Mouse (Mus musculus): Measurements from ENCODE around the gene Adgrv1.
"Not testable (repeated sequence)": the region's sequence is repeated elsewhere in the genome, so short reads cannot be mapped to it uniquely, and the experiment has no call there.

Gene Adgrv1

DNA sequence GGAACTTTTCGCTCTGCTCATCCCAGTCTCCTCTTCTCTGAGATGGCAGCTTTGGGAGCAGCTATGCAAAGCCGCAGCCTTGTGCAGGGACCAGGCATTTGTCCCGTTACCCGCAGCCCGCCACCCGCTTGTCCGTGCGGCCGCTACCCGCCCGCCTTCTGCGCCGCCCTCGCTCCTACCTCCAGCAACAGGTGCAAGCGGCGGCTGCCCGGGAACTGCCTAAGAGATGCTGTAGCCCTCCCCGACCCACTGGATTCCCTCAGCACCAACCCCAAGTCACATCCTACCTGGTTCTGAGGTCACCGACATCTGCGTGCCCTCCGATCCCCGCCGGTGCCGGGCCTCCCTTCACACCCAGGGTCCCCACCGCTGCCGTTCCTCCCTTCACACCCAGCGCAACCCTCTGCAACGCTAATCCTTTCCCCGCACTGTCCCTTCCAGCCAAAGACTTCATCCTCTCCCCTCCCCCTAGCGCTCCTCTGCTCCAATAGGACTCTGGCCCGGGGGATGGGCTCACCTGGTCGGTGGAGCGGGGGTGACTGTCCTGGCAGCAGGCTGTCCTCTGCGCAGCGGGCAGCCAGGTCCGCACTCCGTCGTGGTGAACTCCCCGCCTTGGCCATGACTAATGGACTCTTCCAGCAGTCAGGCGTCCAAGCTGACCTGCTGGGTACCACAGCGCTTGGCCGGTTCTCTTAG, at the start of gene Adgrv1:
Gene Adgrv1, minus strand, starts transcription at position 435 of the 696 bp plus-strand sequence.
- peak; percentile 87 for DNase-seq (ENCODE audit: inconsistent age in 2 of 2, low spot score in 1 of 2)

DNA sequence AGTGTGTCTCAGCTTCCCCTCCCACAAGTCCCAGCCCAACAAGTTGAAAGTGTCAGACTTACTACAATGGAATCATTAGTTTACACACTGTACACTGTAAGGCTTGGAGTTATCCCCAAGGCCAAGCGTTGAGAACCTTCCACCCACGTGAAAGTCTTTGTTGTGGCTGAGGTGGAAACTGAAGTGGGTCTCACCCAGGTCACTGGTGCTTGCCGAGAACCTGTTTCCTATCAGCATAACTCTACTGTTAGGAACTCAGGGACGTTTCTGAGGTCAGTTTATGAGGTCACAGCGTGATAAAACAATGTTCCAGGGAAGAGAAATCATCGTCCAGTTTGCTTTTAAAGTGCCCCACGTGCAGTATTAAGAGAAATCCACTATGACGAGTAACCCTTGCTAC, 42.4 kb upstream of the Adgrv1 start:
- DNase-seq (ENCODE audit: inconsistent age in 2 of 2, low spot score in 1 of 2), result peak in 1 of 2 experiments; percentile 69

DNA sequence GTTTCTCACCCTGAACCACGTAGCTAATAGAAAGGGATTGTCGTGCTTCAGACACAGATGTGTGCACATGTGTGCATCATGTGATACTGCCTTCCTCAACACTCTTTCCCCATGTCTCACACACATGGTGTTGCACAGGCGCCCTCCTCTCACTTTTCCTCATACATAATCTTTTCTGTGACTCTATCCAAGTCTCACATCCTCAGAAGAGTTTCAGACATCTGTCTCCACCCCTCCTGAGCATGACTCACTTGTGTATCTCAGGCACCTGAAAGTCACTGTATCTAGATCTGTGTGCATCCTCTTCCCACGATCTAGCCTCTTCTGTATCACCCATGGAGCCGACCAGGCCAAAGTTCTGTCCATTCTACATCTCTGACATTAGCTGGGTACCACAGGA, 34.8 kb upstream of the Adgrv1 start:
- no peak for DNase-seq (ENCODE audit: inconsistent age in 2 of 2, low spot score in 1 of 2)

DNA sequence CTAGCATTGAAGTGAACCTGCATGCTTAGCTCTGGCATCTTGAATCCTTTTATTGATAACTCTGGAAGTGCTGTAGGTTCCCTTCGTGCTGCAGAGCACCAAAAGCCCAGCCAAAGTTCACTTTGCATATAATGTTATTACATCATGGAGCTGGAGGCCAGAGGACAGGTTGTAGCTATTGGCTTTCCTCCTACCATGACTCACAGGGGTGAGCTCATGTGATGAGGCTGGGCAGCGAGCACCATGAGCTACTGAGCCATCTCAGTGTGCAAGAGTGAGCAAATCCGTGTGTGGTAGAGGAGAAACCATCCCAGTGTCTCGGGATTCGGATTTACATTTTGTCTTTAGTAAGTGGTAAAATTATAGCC, 31.4 kb upstream of the Adgrv1 start:
- DNase-seq (ENCODE audit: inconsistent age in 2 of 2, low spot score in 1 of 2), result peak; percentile 64 to 73

DNA sequence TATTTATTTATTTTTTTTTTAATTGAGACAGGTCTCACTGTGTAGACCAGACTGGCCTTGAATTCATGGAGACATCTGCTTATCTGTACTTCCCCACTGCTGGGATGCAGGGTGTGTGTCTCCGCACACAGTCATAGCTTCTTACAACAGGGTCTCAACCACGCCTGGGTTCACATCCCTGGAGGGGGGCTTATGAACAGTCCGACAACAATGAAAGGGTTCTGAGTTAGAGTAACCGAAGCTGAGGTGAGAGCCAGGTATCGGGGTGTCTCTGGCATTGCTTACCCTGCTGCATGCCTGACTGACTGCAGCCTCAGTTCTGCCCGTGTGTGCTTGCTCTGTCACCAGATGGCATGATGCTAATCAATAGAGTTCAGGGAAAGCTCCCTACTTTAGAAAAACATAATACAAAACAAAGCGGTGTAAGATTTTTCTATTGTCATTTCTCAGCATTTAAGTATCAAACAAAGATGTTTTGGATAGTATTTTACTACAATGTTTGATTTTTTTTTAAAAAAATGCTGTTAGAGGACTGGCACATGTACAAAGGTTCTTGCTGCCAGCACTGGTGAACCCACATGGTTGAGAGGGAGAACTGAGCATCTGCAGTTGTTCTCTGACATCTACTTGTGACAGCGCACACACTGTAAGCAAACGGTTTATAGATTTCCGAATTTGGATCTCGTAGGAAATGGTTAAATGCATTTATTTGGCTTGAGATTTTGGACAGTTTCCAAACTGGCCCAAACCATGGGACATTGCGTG, 30.8 kb upstream of the Adgrv1 start:
- DNase-seq (ENCODE audit: inconsistent age in 2 of 2, low spot score in 1 of 2), result no peak

DNA sequence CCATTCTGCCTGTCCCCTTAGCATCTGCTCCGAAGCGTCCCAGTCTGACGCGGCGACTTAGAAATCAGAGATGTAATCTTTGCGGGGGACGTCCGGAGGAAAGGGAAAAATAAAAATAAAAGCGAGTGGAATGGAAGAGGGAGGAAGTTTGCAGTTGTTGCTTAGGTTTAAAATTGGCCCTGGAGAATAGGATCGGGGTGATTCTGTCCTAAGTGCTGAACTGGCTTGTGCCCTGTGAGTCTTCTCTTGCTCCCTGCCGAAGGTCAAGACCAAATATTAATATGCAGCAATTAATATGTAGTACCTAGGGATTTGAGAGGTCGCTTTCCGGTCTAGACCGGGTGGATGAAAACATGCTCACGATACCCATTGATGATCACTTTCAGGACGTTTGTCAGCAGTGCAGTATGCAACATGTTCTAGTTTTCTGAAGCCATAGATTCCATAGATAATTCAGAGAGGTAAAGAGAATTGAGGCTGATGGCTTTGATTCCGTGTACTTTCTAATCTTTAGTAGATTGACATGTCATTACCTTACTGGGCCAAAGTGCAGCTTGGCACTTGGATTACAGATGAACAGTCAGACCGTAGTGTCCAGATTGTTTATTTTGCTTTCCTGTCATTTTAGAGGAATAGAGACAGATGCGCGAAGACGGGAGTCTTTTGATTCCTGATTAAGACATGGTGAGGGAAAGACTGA, 25.2 kb upstream of the Adgrv1 start:
- DNase-seq (ENCODE audit: inconsistent age in 2 of 2, low spot score in 1 of 2), result no peak

DNA sequence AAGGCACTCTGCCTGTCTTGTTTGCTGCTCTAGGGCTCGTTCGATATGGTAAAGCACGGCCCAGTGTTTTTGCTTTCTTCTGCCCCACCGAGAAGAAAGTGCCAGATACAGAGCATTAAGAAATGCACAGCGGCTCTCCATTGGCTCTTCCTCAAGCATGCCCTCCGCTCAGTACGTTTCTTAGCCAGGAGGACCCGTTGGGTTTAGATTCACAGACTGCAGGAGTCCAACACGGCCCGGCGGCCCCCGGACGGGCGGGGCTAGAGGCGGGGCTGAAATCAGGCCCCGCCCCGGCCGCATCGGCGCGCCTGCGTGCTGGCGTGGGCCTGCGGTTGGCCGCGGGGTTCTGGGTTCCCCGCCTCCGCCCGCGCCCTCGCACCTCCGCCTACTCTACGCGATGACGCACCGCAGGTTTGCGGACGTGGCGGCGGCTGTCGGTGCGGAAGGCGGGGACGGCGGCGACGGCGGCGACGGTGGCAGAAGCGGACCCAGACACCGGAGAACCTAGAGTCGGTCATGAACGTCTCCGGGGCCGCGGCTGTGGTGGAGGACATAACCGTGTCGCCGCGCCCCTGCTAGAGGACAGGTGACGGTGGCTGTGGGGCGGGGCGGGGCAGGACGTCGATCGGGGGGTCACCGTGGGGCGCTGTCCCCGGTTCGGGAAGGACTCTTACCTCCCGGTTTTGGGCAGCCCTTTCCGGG, 24.5 kb upstream of the Adgrv1 start, which contains the start of gene Lysmd3:
Gene Lysmd3, plus strand, starts transcription at position 313 of the 702 bp plus-strand sequence.
- peak; percentile 94 to 98 for DNase-seq (ENCODE audit: inconsistent age in 2 of 2, low spot score in 1 of 2)

DNA sequence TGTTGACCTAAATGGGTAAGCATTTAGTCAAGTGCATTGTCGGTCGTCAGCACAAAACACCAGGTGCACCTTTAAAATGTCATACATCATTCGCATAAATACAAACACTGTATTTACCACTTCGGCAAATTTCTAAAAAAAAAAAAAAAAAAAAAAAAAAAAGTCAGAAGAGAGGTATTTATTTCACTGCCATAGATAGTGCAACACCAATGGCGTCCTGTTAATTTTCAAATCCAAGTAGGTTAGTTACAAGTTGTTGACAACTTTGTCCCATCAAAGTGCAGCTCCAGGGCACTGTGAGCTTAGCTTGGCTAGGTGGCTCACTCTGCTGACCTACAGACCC, 24.0 kb upstream of the Adgrv1 start:
- DNase-seq (ENCODE audit: inconsistent age in 2 of 2, low spot score in 1 of 2), result no peak

DNA sequence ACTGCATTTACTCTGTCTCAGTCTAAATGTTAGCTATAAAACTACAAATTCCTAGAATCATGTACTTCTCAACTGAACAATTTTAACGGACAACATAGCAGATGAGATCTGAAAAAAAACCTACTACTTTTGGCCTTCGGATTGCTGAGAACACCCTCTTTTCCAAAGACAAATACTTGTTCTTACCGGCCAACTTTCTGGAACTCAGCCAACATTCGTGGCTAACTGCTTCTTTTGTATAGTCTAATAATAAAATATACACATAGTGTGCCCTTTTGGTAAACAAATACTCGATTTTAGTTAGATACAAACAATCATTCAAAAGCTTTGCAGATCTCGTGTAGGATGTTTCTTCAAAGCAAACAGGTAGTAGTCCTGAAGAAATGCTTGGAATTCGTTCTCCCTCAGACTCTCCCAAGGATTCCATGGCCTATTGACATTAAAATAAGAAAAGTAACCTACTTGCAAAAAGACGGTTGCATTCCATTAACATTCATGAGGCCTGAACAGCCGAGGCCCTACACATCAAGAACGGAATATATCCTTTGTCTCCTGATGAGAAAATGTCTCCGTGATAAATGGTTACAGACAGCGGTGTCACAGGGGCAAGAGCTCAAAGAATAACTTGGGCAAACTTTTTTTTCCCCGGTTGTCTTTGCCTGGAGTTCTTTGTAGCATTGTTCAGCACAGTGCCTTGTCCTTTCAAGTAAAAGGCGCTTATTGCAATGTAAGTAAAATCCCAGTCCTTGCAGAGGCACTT, 23.3 kb upstream of the Adgrv1 start:
- DNase-seq (ENCODE audit: inconsistent age in 2 of 2, low spot score in 1 of 2), result peak in 1 of 2 experiments; percentile 67

DNA sequence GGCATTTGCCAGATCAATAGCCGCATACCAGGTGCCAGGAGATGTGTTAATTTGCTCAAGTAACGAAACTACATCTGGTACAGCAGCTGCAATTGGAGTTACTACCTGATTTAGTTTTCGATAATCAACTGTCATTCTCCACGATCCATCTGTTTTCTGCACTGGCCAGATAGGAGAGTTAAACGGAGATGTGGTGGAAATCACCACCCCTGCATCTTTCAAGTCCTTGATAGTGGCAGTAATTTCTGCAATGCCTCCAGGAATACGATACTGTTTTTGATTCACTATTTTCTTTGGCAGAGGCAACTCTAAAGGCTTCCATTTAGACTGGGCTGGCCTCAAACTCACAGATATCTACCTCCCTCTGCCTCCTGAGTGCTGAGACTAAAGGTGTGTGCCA, 17.4 kb upstream of the Adgrv1 start:
- not testable (repeated sequence) for DNase-seq (ENCODE audit: inconsistent age in 2 of 2, low spot score in 1 of 2)

DNA sequence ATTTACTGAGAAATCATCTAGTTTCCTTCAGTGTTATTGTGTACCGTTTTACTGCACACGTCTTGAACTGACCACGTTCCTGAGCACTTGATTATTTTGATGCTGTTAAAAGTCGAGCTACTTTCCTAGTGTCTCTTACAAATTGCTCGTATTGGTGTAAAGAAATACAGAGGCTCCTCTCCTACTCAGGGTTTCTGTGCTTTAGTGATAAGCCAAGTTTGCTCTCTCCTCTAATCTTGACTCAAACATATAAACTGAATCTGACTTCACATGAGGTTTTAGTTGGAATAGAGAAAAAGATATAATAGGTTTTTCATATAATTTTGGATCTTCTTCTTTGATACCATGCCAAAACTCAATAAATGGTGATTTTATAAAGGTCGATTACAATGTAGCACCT, 13.4 kb upstream of the Adgrv1 start:
- DNase-seq (ENCODE audit: inconsistent age in 2 of 2, low spot score in 1 of 2), result no peak

DNA sequence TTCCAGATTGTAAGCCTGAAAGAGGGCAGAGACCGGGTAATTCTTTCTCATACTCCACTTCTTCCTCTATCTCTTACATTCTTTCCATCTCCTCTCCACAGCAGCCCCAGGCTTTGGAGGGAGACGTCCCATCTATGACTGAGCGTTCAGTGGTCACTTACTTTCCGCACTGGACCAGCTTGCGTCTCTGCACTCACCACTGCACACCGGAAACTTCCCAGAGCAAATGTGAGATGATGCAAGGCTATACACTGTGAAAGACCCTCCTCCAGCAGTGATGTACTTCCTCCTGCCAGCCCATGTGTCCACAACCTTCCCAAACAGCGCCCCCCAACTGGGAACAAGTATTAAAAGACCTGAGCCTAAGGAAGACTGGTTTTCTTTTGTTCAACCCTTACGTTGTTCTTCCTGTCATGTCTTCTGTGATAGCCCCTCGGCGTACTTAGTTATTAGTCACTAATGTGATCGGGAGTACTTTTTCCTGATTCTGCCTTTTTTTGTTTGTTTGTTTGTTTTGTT, 11.2 kb upstream of the Adgrv1 start:
- DNase-seq (ENCODE audit: inconsistent age in 2 of 2, low spot score in 1 of 2), result no peak

DNA sequence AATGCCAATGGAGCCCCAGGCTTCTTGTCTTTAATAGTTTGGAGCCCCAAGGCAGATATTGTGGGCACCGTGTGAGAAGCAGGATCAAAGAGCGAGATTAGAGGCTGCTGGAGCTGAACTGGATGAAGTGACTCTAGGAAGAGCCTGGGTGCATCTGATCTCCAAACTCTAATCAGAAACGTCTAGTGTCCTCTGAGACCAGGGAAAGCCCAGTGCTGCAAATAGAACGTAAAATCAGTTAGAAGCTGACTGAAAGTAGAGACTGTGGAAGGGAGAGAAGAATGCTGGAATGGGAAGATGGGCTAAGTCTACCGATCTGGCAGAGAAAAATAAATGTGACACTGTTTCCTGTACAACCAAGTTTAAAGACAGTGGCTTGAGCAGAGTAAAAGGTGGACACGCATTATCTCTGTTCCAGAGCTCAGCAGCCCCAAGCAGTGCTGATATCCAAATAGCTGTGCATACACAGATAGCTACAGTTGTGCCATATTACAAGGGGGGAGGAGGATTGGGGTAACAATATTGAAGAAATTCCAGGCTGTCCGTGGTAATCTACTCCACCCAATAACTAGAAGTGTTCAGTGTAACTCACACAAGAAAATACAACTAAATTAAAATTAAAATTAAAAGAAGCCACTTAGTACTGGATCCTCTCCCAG, 9.7 kb upstream of the Adgrv1 start:
- no peak for DNase-seq (ENCODE audit: inconsistent age in 2 of 2, low spot score in 1 of 2)

DNA sequence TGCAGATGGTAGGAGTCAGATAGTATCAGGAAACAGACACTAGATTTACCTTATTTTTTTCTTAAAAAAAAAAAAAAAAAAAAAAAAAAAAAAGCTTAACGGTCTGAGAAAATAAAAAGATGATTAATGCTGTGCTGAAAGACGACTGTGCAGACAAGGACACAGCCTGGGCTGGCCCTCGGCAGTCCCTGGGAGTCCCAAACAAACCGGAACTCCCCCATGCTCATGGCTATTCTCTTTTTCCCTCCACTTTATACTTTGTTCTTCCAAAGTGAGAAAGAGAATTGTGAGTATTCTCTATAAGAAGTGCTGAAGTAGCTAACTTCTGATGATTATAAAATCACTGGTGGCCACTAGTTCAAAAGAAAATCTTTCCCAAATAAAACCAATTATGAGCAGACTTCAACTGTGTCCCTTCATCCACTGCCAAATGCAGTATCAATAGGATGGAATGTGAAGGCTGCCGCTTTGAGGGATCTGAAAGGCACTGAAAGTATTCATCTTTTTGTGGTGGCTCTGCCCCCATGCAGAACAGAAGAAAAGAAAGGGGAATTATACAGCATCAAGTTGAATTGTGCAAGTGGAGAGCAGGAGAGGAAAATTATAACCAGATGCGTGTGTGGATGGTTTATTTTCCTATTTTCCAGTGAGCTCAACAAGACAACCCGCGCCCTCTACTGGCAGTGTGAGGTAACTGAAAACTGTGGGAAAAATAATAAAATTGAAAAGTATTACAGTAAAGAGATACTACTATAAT, 8.5 kb upstream of the Adgrv1 start:
- DNase-seq (ENCODE audit: inconsistent age in 2 of 2, low spot score in 1 of 2), result peak; percentile 36 to 83

DNA sequence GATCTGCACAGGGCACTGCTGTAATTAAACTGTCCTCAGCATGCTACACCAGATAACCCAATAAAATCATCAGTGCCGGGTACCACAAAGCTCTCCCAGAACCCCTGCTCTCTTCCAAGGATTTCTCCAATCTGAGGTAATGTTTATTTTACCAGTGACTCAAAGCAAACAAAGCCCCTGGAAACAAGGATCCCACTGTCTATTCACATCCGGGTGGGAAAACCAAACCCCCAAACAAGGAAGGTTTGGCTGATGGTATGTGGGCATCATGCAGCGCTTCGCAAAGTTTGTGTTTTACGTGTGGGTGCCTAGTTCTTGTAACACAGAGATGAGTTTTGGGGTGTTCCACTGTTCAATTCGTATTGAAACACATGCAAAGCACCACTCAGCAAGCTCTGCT, 7.9 kb upstream of the Adgrv1 start:
- peak in 1 of 2 experiments; percentile 23 for DNase-seq (ENCODE audit: inconsistent age in 2 of 2, low spot score in 1 of 2)

DNA sequence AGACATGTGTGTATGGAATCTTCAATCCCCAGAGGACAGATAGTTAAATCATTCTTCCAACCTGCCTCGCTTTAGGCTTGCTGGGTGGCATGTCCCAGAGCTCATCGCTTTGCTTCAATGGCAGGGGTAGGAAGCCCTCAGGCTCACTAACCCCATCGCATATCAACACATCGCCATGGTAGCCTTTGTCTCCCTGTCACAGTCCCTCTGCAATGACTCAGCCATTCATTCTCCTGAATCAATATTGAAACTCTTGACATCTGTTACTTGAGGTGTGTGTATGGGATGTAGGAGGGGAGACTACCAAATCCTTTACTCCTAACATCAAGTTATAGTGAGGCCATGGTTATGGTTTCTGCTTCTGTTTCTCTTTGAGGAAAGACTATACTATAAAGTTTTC, 6.7 kb upstream of the Adgrv1 start:
- DNase-seq (ENCODE audit: inconsistent age in 2 of 2, low spot score in 1 of 2), result no peak

DNA sequence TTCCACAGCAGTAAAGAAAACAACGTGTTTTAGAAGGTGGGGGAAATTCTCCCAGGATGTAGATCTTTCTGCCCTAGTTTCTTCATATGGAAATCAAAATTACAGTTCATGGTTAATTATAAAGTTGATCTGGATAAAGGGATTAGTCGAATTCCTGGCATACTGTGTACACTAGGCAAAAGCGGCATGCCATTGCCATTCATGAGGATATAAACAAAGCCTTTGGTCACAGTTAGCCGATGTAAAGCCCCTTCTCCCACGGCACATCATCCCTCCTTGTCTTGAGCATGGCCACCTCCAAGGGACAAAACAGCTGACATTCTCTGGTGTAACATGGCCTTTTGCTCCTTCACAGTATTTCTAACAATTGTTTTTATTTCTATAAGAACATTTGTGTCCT, 2.4 kb downstream of the Adgrv1 start:
- no peak for DNase-seq (ENCODE audit: inconsistent age in 2 of 2, low spot score in 1 of 2)

DNA sequence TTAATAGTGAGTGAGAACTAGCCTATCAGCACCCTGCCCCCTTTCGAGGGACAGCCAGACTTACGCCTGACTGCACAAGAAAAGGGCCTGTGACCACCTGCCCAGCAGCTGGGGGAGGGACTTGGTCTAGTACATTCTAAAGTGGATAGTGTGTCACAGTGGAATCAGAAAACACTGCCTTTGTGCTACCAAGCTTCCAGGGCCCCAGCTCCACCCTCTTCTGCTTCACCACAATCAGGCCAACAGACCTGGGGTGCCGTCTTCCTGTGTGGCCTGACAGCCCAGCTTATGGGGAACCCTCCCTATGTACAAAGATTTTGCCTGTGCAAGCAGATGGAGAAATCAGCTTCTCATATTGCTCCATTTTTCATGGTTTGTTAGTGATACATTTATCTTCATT, 3.6 kb downstream of the Adgrv1 start:
- DNase-seq (ENCODE audit: inconsistent age in 2 of 2, low spot score in 1 of 2), result no peak

DNA sequence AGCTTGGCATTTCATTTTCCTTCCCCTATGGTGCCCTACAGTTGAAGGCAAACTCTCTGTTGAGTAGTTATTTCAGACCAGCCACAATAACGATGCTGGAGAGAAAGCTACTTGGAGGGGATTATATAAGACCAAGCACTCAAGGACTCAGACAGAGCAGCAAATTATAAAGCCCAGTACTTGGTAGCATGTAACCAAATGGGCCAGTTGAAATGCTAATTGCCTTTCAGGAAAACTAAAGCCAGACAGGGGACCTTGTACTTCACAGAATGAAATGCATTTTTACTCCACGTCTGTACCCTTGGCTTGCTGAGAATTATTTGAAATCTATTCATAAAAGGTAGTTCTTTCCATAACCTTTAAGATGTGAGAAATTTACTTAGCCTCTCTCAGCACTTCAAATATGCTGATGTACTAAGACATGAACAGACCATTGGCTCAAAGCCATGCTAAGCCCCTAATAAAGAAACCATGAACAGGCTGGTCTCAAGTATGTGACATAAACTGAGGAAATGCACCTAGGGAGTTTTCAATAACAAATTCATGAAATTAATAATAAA, 4.2 kb downstream of the Adgrv1 start:
- no peak for DNase-seq (ENCODE audit: inconsistent age in 2 of 2, low spot score in 1 of 2)

Measured in adrenal gland, adult (tissue).